Mouse (Mus musculus) brain, adult 2 months (tissue): ENCODE results near the gene Rin2.
A peak's percentile ranks its signal among the peaks of the same experiment; 100 is the strongest.

ENCODE experiments used
- DNase-seq: peaks from one replicate; pipeline ENCODE4 v3.0.0; 2011; ENCODE audit warnings: low read depth, low spot score

Rin2 gene

GRCm38 (mm10) chr2:145730905-145731304 is 55.9 kb downstream of the Rin2 start:
- no peak for DNase-seq

DNA sequence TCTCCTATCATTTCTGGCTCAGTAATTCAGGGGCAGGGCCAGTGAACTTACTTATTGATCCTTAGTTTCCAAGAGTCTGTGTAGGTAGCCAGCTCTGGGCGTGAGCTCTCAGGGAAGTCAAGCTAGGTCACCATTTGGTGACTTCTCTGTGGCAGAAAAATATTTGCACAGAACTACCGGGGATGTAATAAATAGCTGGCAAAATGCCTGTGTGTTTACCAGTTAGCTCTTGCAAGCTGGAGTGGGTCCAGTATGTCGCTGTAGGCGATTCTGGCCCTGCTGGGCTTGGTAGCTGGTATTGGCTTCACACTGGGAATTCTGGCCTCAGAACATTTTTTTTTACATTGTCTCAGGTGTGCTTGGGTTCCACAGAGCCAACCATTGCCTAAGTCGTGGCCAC is 60.1 kb downstream of the Rin2 start:
- no peak for DNase-seq

- DNase-seq: no peak
These were observed 61.5 kb downstream of the Rin2 start for GRCm38 (mm10) chr2:145736543-145736942.

GRCm38 (mm10) chr2:145737196-145737595 is 62.2 kb downstream of the Rin2 start:
- no peak for DNase-seq

DNA sequence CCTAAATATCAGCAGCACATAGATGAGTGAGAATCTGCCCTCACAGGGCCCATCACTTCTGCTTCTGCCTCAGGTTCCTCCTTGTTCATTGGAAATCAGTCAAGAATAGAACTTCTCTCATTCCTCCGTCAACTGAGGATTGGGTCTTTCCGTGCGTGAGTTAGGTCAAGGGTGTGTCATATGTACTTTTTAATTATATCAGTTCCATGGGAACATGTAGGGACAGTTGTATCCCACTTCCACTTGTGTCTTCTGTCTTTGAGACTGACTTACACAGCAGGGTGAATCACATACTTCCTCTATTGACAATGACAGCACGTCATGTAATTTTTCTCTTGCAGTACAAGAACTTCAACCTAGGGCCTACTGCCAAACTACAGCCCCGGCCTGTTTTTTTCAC is 65.7 kb downstream of the Rin2 start:
- DNase-seq: no peak

DNA sequence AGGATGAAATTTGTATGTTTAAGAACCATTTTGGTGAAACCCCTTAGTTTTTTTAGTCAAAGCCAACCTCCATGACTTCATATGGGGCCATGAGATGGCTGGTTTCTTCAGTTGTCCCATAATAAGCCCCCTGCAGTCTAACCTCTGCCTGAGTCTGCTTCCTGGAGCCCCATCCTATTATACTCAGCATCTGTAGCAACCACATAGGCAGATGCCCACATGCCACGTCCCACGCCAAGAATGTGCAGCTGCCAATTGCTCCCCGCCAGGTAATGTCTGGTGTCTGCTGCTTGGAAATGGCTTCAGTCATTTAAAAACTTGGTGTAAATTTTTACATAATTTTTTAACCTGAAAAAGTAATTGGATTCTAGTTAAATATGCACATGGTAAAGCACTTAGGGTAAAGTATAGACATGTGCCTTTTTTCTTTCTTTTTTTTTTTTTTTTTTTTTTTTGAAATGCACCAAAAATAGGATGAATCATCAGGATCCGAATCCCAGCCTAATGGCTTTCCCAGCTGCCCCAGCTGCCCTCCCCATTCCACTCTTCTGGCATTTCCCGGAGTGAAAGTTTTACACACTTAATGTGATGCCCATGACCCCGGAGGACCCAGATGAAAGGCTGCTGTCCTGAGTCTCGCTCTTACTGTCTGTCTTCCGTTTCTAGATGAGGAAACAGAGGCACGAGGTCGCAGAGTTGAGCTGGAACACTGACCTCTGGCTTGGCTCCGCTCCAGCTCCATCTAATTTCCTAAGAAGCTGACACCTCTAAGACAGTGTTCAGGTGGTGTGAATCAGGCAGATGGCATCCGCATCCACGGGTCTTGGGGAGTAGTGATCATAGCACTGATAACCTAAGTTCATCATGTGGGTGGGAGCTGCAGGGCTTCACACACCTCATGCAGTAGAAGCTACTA is 68.0 kb downstream of the Rin2 start:
- DNase-seq: no peak

GRCm38 (mm10) chr2:145746406-145746805 is 71.4 kb downstream of the Rin2 start:
- no peak for DNase-seq

DNA sequence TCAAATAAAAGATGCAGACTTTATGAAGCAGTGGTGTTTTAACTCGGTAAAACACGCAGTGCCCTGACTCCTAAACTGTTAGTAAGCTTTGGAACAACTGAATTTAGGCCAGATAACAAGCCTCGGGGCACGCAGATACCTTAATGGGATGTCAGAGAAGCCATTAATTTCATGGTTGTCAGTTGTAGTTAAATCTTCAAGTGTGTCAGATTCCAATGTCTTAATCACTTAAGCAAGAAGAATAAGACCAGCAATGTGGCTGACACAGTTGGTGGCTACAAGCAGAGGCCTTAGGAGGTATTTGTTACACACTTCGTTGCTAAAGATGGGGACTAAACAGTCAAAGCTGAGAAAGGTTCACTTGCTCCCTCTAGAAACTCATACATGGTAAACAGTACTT is 74.6 kb downstream of the Rin2 start:
- DNase-seq: no peak

GRCm38 (mm10) chr2:145752572-145752971 is 77.6 kb downstream of the Rin2 start:
- peak; percentile 50 for DNase-seq

DNA sequence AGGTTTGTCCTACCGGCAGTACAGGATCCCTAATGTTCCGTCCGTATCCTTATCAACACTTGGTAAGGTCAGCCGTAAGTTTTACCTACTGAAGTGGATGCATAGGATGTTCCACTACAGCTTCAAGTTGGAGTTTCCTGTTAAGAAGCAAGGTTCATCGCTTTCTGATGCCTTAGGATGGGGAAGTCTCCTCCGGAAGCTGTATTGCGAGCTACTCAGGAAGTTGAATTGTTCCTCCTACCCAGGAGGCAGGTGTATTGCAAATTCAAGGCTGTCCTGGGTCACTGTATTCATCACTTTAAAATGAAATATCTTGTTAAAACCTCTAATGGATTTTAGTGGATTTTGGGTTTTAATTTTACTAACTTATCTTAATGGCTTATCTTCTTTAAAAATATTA is 79.0 kb downstream of the Rin2 start:
- no peak for DNase-seq

DNA sequence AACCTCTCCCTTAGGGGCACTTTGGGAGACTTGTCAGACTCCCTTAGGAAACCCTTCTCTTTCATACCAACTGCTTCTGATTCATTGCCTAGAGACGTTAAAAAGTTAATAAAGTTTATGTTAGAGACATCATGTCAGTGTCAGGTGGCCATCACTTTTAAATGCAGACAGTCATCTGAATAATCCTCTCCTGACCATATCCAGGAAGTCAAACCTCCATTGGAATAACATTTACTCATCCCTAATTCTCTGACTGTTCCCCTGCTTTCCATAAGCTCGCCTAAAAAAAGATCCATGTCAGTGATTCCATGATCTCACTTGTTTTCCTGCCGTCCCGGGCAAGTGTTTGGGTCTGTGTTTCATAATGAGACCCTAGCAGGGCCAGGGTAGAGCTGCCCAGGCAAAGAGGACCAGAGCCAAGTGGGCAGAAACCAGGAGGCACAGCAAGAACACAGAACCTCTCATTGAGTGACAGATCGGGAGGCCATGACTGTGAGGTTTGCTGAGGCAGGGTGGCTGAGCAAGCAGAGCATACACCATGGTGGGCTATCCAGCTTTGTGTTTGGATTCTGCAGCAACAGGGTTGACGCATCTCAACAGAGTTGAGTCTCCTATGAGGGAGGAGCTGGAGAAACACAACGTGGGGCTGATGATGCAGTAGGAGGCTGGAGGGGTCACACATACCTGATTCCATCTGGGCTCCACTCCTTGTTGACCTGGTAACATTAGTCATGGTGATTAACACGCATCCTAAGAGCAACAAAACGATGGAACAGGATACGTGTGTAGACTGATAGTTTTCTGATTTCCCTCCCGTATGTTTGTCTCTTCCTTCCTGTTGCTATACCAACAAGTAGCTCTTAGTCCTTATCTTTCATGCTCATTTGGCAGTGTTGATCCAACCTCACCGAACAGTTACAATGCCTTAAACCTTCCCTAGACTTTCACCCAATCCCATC is 81.1 kb downstream of the Rin2 start:
- no peak for DNase-seq

DNA sequence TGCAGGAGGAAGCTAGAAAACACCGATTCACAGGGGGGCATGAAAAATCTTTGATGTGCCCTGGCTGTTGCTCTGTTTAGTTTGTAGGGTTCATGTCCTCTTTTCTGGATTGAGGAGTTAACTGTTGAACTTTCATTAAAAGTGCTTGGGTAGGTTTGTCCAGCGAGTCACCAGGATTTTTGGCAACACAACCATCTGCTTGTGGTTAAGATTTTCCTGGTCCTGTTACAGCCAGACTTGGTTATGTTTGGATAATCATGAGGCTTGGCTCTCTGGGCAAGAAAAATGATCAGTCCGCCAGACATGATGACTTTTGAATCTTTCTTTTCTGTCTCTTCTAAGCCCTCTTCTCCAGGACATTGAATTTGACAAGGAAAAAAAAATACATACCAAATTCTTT is 85.1 kb downstream of the Rin2 start:
- no peak for DNase-seq

DNA sequence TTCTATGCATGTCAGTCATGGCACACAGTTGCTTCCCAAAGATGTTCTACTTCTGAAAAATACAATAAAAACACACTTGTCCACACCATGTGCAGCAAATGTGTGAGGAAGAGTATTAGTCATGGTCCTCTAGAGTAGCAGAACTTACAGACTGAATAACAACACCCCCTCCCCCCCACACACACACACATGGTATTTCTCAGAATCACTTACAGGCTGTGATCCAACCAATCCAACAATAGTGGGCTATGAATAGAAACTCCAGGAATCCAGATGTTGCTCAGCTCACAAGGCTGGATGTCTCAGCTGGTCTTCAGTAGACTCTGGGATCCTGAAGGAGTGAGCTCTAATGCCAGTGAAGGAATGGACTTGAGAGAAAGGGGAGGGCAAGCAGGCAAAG is 86.4 kb downstream of the Rin2 start:
- no peak for DNase-seq

DNA sequence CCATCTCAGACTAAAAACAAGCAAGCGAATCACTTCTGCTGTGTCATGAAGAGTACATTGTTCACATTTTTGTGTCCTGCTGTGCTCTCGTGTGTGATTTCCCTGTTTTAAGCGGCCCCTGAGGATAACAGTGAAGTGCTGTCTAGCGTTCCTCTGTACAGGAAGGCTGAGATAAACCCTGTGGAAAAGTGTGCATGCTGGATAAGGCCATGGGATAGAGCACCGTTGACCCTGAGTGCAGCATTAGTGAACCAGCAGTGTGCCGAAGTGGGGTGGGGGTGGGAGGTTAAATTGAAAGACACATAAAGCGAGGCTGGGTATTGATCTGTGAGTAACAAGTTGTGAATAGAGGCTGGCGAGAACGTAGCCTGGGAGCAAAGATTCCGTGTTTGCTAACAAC is 94.9 kb downstream of the Rin2 start:
- no peak for DNase-seq

GRCm38 (mm10) chr2:145770730-145771536 is 95.9 kb downstream of the Rin2 start:
- no peak for DNase-seq

- DNase-seq: no peak
These were observed 108.2 kb downstream of the Rin2 start for GRCm38 (mm10) chr2:145783247-145783646.

GRCm38 (mm10) chr2:145784246-145784935 is 109.4 kb downstream of the Rin2 start:
- peak; percentile 33 for DNase-seq

DNA sequence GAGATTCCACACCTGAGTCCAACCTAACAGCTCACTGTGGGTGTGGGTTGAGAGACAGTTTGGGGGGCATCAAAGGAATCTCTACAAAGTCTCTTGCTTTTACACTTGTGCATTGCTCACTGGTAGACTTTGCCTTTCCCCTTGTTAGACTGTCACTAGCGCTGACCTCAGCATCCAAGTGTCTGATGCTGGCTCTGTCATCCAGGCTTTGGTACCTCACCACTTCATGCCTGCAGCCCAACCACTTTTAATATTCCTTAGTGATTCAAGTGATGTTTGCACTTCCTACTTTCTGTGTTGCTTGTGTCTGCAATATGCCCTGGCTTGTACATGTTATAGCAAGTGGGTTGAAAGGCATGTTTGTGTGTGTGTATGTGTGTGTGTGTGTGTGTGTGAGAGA is 109.9 kb downstream of the Rin2 start:
- no peak for DNase-seq

GRCm38 (mm10) chr2:145785758-145786617 is 111.0 kb downstream of the Rin2 start:
- peak; percentile 60 for DNase-seq

DNA sequence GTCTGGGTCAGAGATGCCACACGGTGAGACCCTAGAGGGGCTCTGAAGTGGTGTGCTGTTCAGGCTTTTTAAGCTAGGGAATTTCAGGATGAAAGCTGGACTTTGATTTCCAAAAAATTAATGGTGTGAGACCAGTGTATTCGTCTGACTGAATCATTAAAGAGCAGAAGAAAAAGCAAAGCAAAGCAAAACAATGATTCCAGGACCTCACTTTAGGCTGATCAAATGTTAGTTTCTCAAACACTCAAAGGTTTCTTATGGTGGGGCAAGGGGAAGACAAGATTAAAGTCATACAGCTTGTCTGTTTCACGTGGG is 111.6 kb downstream of the Rin2 start:
- DNase-seq: no peak
